Mouse (Mus musculus) adipocyte (in vitro differentiated cells): ENCODE data around the gene 1700018F24Rik.
"Not testable (repeated sequence)": the region's sequence is repeated elsewhere in the genome, so short reads cannot be mapped to it uniquely, and the experiment has no call there.

Experiments used
- DNase-seq: peaks from one replicate; pipeline ENCODE4 v3.0.0-alpha.2; 2016; ENCODE audit warnings: low spot score

Gene 1700018F24Rik

GRCm38 (mm10) chr5:145042690-145043089 is at the start of gene 1700018F24Rik:
Gene 1700018F24Rik (plus strand): TSS chr5:145042990.
- DNase-seq, result not testable (repeated sequence)

GRCm38 (mm10) chr5:144998491-144998890 is 44.3 kb upstream of the 1700018F24Rik start:
- peak; percentile 36 for DNase-seq

GRCm38 (mm10) chr5:145003362-145003761 is 39.4 kb upstream of the 1700018F24Rik start:
- no peak for DNase-seq

GRCm38 (mm10) chr5:145004495-145004894 is 38.3 kb upstream of the 1700018F24Rik start:
- no peak for DNase-seq

GRCm38 (mm10) chr5:145005596-145005995 is 37.2 kb upstream of the 1700018F24Rik start:
- no peak for DNase-seq

GRCm38 (mm10) chr5:145008878-145009659 is 33.7 kb upstream of the 1700018F24Rik start:
- DNase-seq, result no peak

- DNase-seq, result no peak
Measured at GRCm38 (mm10) chr5:145014278-145014677, 28.5 kb upstream of the 1700018F24Rik start.

GRCm38 (mm10) chr5:145016761-145017160 is 26.0 kb upstream of the 1700018F24Rik start:
- not testable (repeated sequence) for DNase-seq

GRCm38 (mm10) chr5:145020254-145020653 is 22.5 kb upstream of the 1700018F24Rik start:
- not testable (repeated sequence) for DNase-seq

- DNase-seq, result not testable (repeated sequence)
Measured at GRCm38 (mm10) chr5:145020712-145021111, 22.1 kb upstream of the 1700018F24Rik start.

- DNase-seq, result not testable (repeated sequence)
Measured at GRCm38 (mm10) chr5:145030476-145030875, 12.3 kb upstream of the 1700018F24Rik start.

GRCm38 (mm10) chr5:145032391-145032790 is 10.4 kb upstream of the 1700018F24Rik start, which contains the start of gene Gm4871:
Gene Gm4871 (minus strand): TSS chr5:145032754.
- not testable (repeated sequence) for DNase-seq

- no peak for DNase-seq
Measured at GRCm38 (mm10) chr5:145041628-145042027, 1.2 kb upstream of the 1700018F24Rik start.

- DNase-seq, result not testable (repeated sequence)
Measured at GRCm38 (mm10) chr5:145054187-145054586, 11.4 kb downstream of the 1700018F24Rik start.

- DNase-seq, result no peak
Measured at GRCm38 (mm10) chr5:145057907-145058306, 15.1 kb downstream of the 1700018F24Rik start.

- DNase-seq, result peak; percentile 35
Measured at GRCm38 (mm10) chr5:145058722-145059121, 15.9 kb downstream of the 1700018F24Rik start.

GRCm38 (mm10) chr5:145059524-145059923 is 16.7 kb downstream of the 1700018F24Rik start:
- no peak for DNase-seq

- no peak for DNase-seq
Measured at GRCm38 (mm10) chr5:145064765-145065340, 22.1 kb downstream of the 1700018F24Rik start.

- DNase-seq, result no peak
Measured at GRCm38 (mm10) chr5:145068863-145069262, 26.1 kb downstream of the 1700018F24Rik start.

- DNase-seq, result peak; percentile 95
Measured at GRCm38 (mm10) chr5:145069707-145070106, 26.9 kb downstream of the 1700018F24Rik start.

- no peak for DNase-seq
Measured at GRCm38 (mm10) chr5:145071342-145071741, 28.6 kb downstream of the 1700018F24Rik start.

GRCm38 (mm10) chr5:145075081-145075480 is 32.3 kb downstream of the 1700018F24Rik start:
- no peak for DNase-seq
